Mouse (Mus musculus) heart, postnatal 0 days (tissue): ENCODE measurements at regions not wholly inside any gene's neighbourhood (a gene's known extent, or its start where the extent isn't known, plus 50 kb on each side); places are given as distances from the start of the nearest gene placed in this dataset.

Source experiments
- CTCF ChIP-seq: IDR thresholded peaks from 2 replicates; pipeline ENCODE4 v1.5.1; 2016; ENCODE audit warnings: antibody characterized with exemption, control low read depth, low read depth
- EP300 ChIP-seq: IDR thresholded peaks from 2 replicates; pipeline ENCODE4 v1.6.1; 2016; ENCODE audit warnings: antibody characterized with exemption, low read depth

DNA sequence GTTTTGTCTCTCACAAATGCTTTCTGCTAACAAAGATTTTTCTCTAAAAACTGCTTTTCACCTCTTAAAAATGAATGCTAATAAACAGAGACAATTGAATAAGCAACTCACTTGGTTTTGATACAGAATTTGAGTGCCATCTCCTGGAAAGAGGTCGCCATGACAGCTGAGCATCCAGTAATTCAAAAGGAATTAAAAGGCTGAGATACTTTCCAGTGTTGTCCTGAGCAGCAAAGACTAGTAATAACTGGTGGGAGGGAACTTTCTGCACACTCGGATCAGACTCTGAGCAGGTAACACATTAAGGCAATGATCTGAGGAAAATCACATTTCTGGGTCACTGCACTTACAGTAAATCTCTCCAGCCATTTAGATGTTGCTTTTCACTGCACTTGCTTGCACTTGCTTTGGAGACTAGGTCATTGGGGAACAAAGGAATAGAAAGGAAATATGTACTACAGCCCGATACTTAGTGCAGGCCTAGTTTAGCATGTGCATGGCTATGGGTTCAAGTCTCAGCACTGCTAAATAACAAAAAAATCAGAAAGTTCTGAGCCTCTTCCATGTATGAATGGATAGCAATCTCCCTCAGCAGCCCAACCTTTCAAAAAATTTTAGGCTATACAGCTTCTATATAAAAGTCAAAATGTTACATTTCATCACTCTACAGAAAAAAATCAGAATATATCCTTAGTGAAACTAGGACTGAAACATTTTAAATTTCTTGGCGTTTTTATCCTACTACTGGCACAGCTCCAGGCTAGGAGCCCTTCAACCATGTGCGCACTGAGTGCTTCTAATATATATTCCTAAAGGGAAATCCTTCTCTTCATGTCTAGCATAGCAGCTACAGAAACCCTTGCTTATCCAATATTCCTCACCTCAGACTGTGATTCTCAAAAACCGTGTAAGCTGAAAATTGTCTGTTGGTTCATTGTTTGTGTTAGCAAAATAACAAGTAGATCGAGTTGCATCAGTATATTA is 275.8 kb upstream of the Foxg1 start:
- TF ChIP-seq EP300 (no peak), CTCF (peak; percentile 32)
